Mouse (Mus musculus): ENCODE data around the gene Ube3b. TPM values are rescaled to one million over a fixed set of nuclear protein-coding genes. Genes with fewer than 3 reads are reported as not detected.

Gene Ube3b
- polyA plus RNA-seq, 1 experiment from 2014 or later = 43.6 TPM

GRCm38 (mm10) chr5:114408846-114409245 is 28.4 kb downstream of the Ube3b start:
- peaks cover 100% of the 10 kb centered on the region for H3K36me3 ChIP-seq
- H3K27ac ChIP-seq (replicated peaks) = no peak overlapping the region
- no peaks in the 10 kb centered on the region for H3K9me3 ChIP-seq (replicated peaks)
- H3K4me3 ChIP-seq (replicated peaks) = no peak overlapping the region
- H3K9ac ChIP-seq = no peak overlapping the region
- 84% methylated on average over 11 of the region's 11 CpGs for WGBS
- no peak overlapping the region for H3K4me2 ChIP-seq (replicated peaks)
- H3K4me1 ChIP-seq = 0 out of 2 replicates have a peak, but pooled peaks cover 8% of the 10 kb centered on the region
- ATAC-seq (ENCODE audit: insufficient number of reproducible peaks, low FRiP score, low TSS enrichment, low read depth) = no peak
- H3K27me3 ChIP-seq = no peaks in the 10 kb centered on the region

GRCm38 (mm10) chr5:114410429-114410828 is 30.0 kb downstream of the Ube3b start:
- Histone ChIP-seq H3K27me3 (no peaks in the 10 kb centered on the region), H3K9me3 (replicated peaks) (no peaks in the 10 kb centered on the region), H3K27ac (replicated peaks) (no peak overlapping the region), H3K36me3 (peaks cover 100% of the 10 kb centered on the region), H3K9ac (no peak overlapping the region), H3K4me3 (replicated peaks) (no peak overlapping the region), H3K4me2 (replicated peaks) (no peak overlapping the region), H3K4me1 (0 out of 2 replicates have a peak, but pooled peaks cover 8% of the 10 kb centered on the region)
- 86% methylated on average over 13 of the region's 13 CpGs for WGBS
- ATAC-seq (ENCODE audit: insufficient number of reproducible peaks, low FRiP score, low TSS enrichment, low read depth) = no peak

- no peak overlapping the region for H3K4me2 ChIP-seq (replicated peaks)
- H3K27me3 ChIP-seq = no peaks in the 10 kb centered on the region
- ATAC-seq (ENCODE audit: insufficient number of reproducible peaks, low FRiP score, low TSS enrichment, low read depth) = no peak
- H3K4me1 ChIP-seq = 0 out of 2 replicates have a peak, but pooled peaks cover 5% of the 10 kb centered on the region
- H3K27ac ChIP-seq (replicated peaks) = no peak overlapping the region
- WGBS = 54% methylated on average over 23 of the region's 23 CpGs
- no peak overlapping the region for H3K9ac ChIP-seq
- H3K4me3 ChIP-seq (replicated peaks) = no peak overlapping the region
- H3K9me3 ChIP-seq (replicated peaks) = no peaks in the 10 kb centered on the region
- peaks cover 100% of the 10 kb centered on the region for H3K36me3 ChIP-seq
Observed at GRCm38 (mm10) chr5:114412361-114412998, 32.1 kb downstream of the Ube3b start.

- H3K9ac ChIP-seq = no peak overlapping the region
- peaks cover 99% of the 10 kb centered on the region for H3K36me3 ChIP-seq
- ATAC-seq (ENCODE audit: insufficient number of reproducible peaks, low FRiP score, low TSS enrichment, low read depth) = no peak
- no peak overlapping the region; the same call in 1 of the 2 replicates for H3K27ac ChIP-seq (replicated peaks)
- no peak overlapping the region for H3K4me3 ChIP-seq (replicated peaks)
- no peaks in the 10 kb centered on the region for H3K27me3 ChIP-seq
- 0 out of 2 replicates have a peak, but pooled peaks cover 4% of the 10 kb centered on the region for H3K4me1 ChIP-seq
- 67% methylated on average over 16 of the region's 16 CpGs for WGBS
- H3K4me2 ChIP-seq (replicated peaks) = no peak overlapping the region
- H3K9me3 ChIP-seq (replicated peaks) = no peaks in the 10 kb centered on the region
Observed at GRCm38 (mm10) chr5:114413067-114413735, 32.8 kb downstream of the Ube3b start.

- Histone ChIP-seq H3K4me1 (0 out of 2 replicates have a peak, but pooled peaks cover 4% of the 10 kb centered on the region), H3K9me3 (replicated peaks) (no peaks in the 10 kb centered on the region), H3K4me2 (replicated peaks) (no peak overlapping the region), H3K27ac (replicated peaks) (no peak overlapping the region), H3K4me3 (replicated peaks) (no peak overlapping the region), H3K36me3 (peaks cover 99% of the 10 kb centered on the region), H3K27me3 (no peaks in the 10 kb centered on the region), H3K9ac (no peak overlapping the region)
- ATAC-seq (ENCODE audit: insufficient number of reproducible peaks, low FRiP score, low TSS enrichment, low read depth) = no peak
- 93% methylated on average over 5 of the region's 5 CpGs for WGBS
Observed at GRCm38 (mm10) chr5:114415606-114416005, 35.2 kb downstream of the Ube3b start.

GRCm38 (mm10) chr5:114416855-114417254 is 36.4 kb downstream of the Ube3b start:
- H3K27ac ChIP-seq (replicated peaks) = no peak overlapping the region
- ATAC-seq (ENCODE audit: insufficient number of reproducible peaks, low FRiP score, low TSS enrichment, low read depth) = no peak

GRCm38 (mm10) chr5:114418541-114418940 is 38.1 kb downstream of the Ube3b start:
- ATAC-seq (ENCODE audit: insufficient number of reproducible peaks, low FRiP score, low TSS enrichment, low read depth) = no peak
- H3K36me3 ChIP-seq = peaks cover 76% of the 10 kb centered on the region
- no peak overlapping the region for H3K4me2 ChIP-seq (replicated peaks)
- no peaks in the 10 kb centered on the region for H3K9me3 ChIP-seq (replicated peaks)
- H3K9ac ChIP-seq = no peak overlapping the region
- no peak overlapping the region for H3K4me3 ChIP-seq (replicated peaks)
- H3K4me1 ChIP-seq = no peaks in the 10 kb centered on the region
- WGBS = 79% methylated on average over 8 of the region's 8 CpGs
- H3K27me3 ChIP-seq = no peaks in the 10 kb centered on the region
- no peak overlapping the region for H3K27ac ChIP-seq (replicated peaks)

More at GRCm38 (mm10) chr5:114416855-114417254, 36.4 kb downstream of the Ube3b start:
- Histone ChIP-seq H3K4me1 (0 out of 2 replicates have a peak, but pooled peaks cover 4% of the 10 kb centered on the region), H3K27me3 (no peaks in the 10 kb centered on the region), H3K4me3 (replicated peaks) (no peak overlapping the region), H3K9ac (no peak overlapping the region), H3K36me3 (peaks cover 93% of the 10 kb centered on the region), H3K4me2 (replicated peaks) (no peak overlapping the region), H3K9me3 (replicated peaks) (no peaks in the 10 kb centered on the region)
- WGBS = 76% methylated on average over 8 of the region's 8 CpGs

- no peaks in the 10 kb centered on the region for H3K4me1 ChIP-seq
- no peaks in the 10 kb centered on the region for H3K27me3 ChIP-seq
- H3K27ac ChIP-seq (replicated peaks) = no peak overlapping the region
- no peak overlapping the region for H3K4me2 ChIP-seq (replicated peaks)
- H3K9me3 ChIP-seq (replicated peaks) = no peaks in the 10 kb centered on the region
- H3K9ac ChIP-seq = no peak overlapping the region
- no peak overlapping the region for H3K4me3 ChIP-seq (replicated peaks)
- H3K36me3 ChIP-seq = peaks cover 44% of the 10 kb centered on the region
- 76% methylated on average over 11 of the region's 11 CpGs for WGBS
- no peak for ATAC-seq (ENCODE audit: insufficient number of reproducible peaks, low FRiP score, low TSS enrichment, low read depth)
Observed at GRCm38 (mm10) chr5:114421561-114422298, 41.3 kb downstream of the Ube3b start.

- 57% methylated on average over 5 of the region's 5 CpGs for WGBS
- ATAC-seq (ENCODE audit: insufficient number of reproducible peaks, low FRiP score, low TSS enrichment, low read depth) = no peak
- Histone ChIP-seq H3K27me3 (no peaks in the 10 kb centered on the region), H3K4me2 (replicated peaks) (no peak overlapping the region), H3K36me3 (peaks cover 35% of the 10 kb centered on the region), H3K9ac (no peak overlapping the region), H3K4me3 (replicated peaks) (no peak overlapping the region), H3K4me1 (no peaks in the 10 kb centered on the region), H3K9me3 (replicated peaks) (no peaks in the 10 kb centered on the region), H3K27ac (replicated peaks) (no peak overlapping the region)
Observed at GRCm38 (mm10) chr5:114422591-114422990, 42.2 kb downstream of the Ube3b start.

GRCm38 (mm10) chr5:114423961-114424360 is 43.6 kb downstream of the Ube3b start:
- no peaks in the 10 kb centered on the region for H3K27me3 ChIP-seq
- H3K9ac ChIP-seq = no peak overlapping the region
- WGBS = 80% methylated on average over 5 of the region's 5 CpGs
- no peak for ATAC-seq (ENCODE audit: insufficient number of reproducible peaks, low FRiP score, low TSS enrichment, low read depth)
- no peak overlapping the region for H3K27ac ChIP-seq (replicated peaks)
- no peak overlapping the region for H3K4me2 ChIP-seq (replicated peaks)
- H3K4me3 ChIP-seq (replicated peaks) = no peak overlapping the region
- H3K36me3 ChIP-seq = peaks cover 23% of the 10 kb centered on the region
- no peaks in the 10 kb centered on the region for H3K9me3 ChIP-seq (replicated peaks)
- no peaks in the 10 kb centered on the region for H3K4me1 ChIP-seq

- Histone ChIP-seq H3K27ac (replicated peaks) (no peak overlapping the region), H3K4me1 (no peaks in the 10 kb centered on the region), H3K4me3 (replicated peaks) (no peak overlapping the region), H3K36me3 (no peaks in the 10 kb centered on the region), H3K9me3 (replicated peaks) (no peaks in the 10 kb centered on the region), H3K9ac (no peak overlapping the region), H3K27me3 (no peaks in the 10 kb centered on the region), H3K4me2 (replicated peaks) (no peak overlapping the region)
- 68% methylated on average over 6 of the region's 6 CpGs for WGBS
- ATAC-seq (ENCODE audit: insufficient number of reproducible peaks, low FRiP score, low TSS enrichment, low read depth) = no peak
Observed at GRCm38 (mm10) chr5:114426732-114427131, 46.3 kb downstream of the Ube3b start.

Measured in embryonic facial prominence, embryonic 15.5 days (tissue).